Comparison of ENCODE assay signal across 32 mouse cellular contexts in the genomic region with DNA sequence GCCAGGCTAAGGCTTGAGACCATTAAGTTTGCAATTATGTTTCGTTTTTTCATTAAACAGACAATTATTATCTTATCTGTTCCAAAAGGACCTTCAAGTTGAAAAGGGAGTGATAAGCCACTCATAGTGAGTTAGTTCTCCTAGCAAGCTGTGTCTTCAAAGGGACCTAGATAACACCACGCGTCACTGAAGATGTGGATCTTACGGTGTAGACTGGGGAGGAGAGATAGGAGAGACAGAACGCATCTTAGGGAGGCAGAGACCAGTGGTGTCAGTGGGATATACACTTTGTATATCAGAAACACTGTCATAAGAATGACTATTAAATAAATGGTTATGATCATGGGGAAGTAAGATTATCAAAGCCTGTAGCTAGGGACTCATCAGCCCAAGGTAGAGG. TPM values are rescaled to one million over a fixed set of nuclear protein-coding genes. Genes with fewer than 3 reads are reported as not detected.
DNase-seq lines count a peak whose midpoint lies in the region; ATAC-seq and TF ChIP-seq lines count a peak whose summit lies in the region.
"Had no signal": no experiment of that assay in that cellular context is flagged by ENCODE, and none has a peak within 500 bp of the region (broad histone marks: within the 10 kb centered on the region; RNA-seq: fewer than 3 reads in every experiment).

No protein-coding gene starts in this region.

- H3K9ac ChIP-seq in stomach, embryonic 15.5 days = no peak overlapping the region
- no peak overlapping the region for H3K9ac ChIP-seq in stomach, postnatal 0 days (ENCODE audit: low read length)
- no peak overlapping the region for H3K9ac ChIP-seq in liver, embryonic 11.5 days (ENCODE audit: low read depth, low read length)
- no peak overlapping the region for H3K9ac ChIP-seq in liver, embryonic 16.5 days (ENCODE audit: low read depth, low read length)
- H3K9ac ChIP-seq in hindbrain, embryonic 16.5 days (ENCODE audit: low read depth, low read length) = no peak overlapping the region
- H3K9ac ChIP-seq: embryonic facial prominence, embryonic 12.5 days; forebrain, embryonic 15.5 days; hindbrain, embryonic 15.5 days; lung, embryonic 14.5 days; midbrain, embryonic 13.5 days had no signal

- H3K27ac ChIP-seq in stomach, embryonic 15.5 days = no peak overlapping the region
- no peak overlapping the region for H3K27ac ChIP-seq in stomach, postnatal 0 days (replicated peaks)
- no peak overlapping the region for H3K27ac ChIP-seq in liver, embryonic 11.5 days (ENCODE audit: low read depth, low read length)
- H3K27ac ChIP-seq in liver, embryonic 16.5 days (ENCODE audit: low read length) = no peak overlapping the region
- H3K27ac ChIP-seq in hindbrain, embryonic 16.5 days (ENCODE audit: low read depth, low read length) = no peak overlapping the region
- H3K27ac ChIP-seq: embryonic facial prominence, embryonic 12.5 days; forebrain, embryonic 10.5 days; forebrain, embryonic 15.5 days; gastrocnemius, adult 2 months; heart, adult 2 months; hindbrain, embryonic 10.5 days; hindbrain, embryonic 15.5 days; midbrain, embryonic 13.5 days had no signal

- no peak for TF ChIP-seq CTCF in stomach, postnatal 0 days (IDR thresholded peaks at IDR 0.05; ENCODE audit: low read depth)

- 0 out of 2 replicates have a peak, but pooled peaks have one; percentile 63 for ATAC-seq in stomach, embryonic 15.5 days (ENCODE audit: insufficient read depth, low FRiP score, low read depth)
- ATAC-seq in stomach, postnatal 0 days (ENCODE audit: low FRiP score, low TSS enrichment) = no peak
- ATAC-seq in liver, embryonic 11.5 days (replicated peaks; ENCODE audit: low FRiP score) = peak; percentile 96
- ATAC-seq in liver, embryonic 16.5 days (ENCODE audit: low read depth) = peak; percentile 94
- no peak for ATAC-seq in hindbrain, embryonic 16.5 days
- ATAC-seq: forebrain, embryonic 15.5 days; midbrain, embryonic 13.5 days had no signal

- no peak overlapping the region for H3K4me3 ChIP-seq in stomach, embryonic 15.5 days (replicated peaks)
- no peak overlapping the region for H3K4me3 ChIP-seq in stomach, postnatal 0 days (ENCODE audit: low read depth, low read length)
- no peak overlapping the region for H3K4me3 ChIP-seq in liver, embryonic 11.5 days (ENCODE audit: low read depth, low read length)
- H3K4me3 ChIP-seq in liver, embryonic 16.5 days (ENCODE audit: low read depth, low read length) = no peak overlapping the region
- H3K4me3 ChIP-seq in hindbrain, embryonic 16.5 days (ENCODE audit: low read length) = no peak overlapping the region
- H3K4me3 ChIP-seq: embryonic facial prominence, embryonic 12.5 days; forebrain, embryonic 10.5 days; forebrain, embryonic 15.5 days; gastrocnemius, adult 2 months; heart, adult 2 months; hindbrain, embryonic 10.5 days; hindbrain, embryonic 15.5 days; midbrain, embryonic 13.5 days had no signal

- H3K4me1 ChIP-seq in stomach, embryonic 15.5 days = no peaks in the 10 kb centered on the region
- no peaks in the 10 kb centered on the region for H3K4me1 ChIP-seq in stomach, postnatal 0 days (replicated peaks; ENCODE audit: control insufficient read depth, insufficient read depth)
- H3K4me1 ChIP-seq in liver, embryonic 11.5 days (replicated peaks; ENCODE audit: control insufficient read depth, insufficient read depth, low read length) = no peaks in the 10 kb centered on the region
- no peaks in the 10 kb centered on the region for H3K4me1 ChIP-seq in liver, embryonic 16.5 days (ENCODE audit: control insufficient read depth, low read depth, low read length)
- no peaks in the 10 kb centered on the region for H3K4me1 ChIP-seq in hindbrain, embryonic 16.5 days (ENCODE audit: control insufficient read depth, insufficient read depth, low read depth, low read length)
- H3K4me1 ChIP-seq: embryonic facial prominence, embryonic 12.5 days; forebrain, embryonic 10.5 days; forebrain, embryonic 15.5 days; hindbrain, embryonic 10.5 days; hindbrain, embryonic 15.5 days; midbrain, embryonic 13.5 days had no signal

- H3K27me3 ChIP-seq in stomach, embryonic 15.5 days (replicated peaks) = no peaks in the 10 kb centered on the region; the same call in 1 of the 2 replicates
- H3K27me3 ChIP-seq in stomach, postnatal 0 days (ENCODE audit: control insufficient read depth, insufficient read depth, low read length) = no peaks in the 10 kb centered on the region
- H3K27me3 ChIP-seq in liver, embryonic 11.5 days (replicated peaks; ENCODE audit: control insufficient read depth, insufficient read depth, low read length) = no peaks in the 10 kb centered on the region; the same call in 1 of the 2 replicates
- peaks cover 1% of the 10 kb centered on the region for H3K27me3 ChIP-seq in liver, embryonic 16.5 days (ENCODE audit: control insufficient read depth, insufficient read depth, low read depth, low read length)
- H3K27me3 ChIP-seq in hindbrain, embryonic 16.5 days (replicated peaks; ENCODE audit: control insufficient read depth, insufficient read depth, low read length) = peaks cover 2% of the 10 kb centered on the region; the same call in 1 of the 2 replicates

- no peaks in the 10 kb centered on the region for H3K36me3 ChIP-seq in stomach, embryonic 15.5 days
- no peaks in the 10 kb centered on the region for H3K36me3 ChIP-seq in stomach, postnatal 0 days (ENCODE audit: control insufficient read depth, insufficient read depth, low read length)
- H3K36me3 ChIP-seq in liver, embryonic 11.5 days (ENCODE audit: control insufficient read depth, insufficient read depth, low read length) = no peaks in the 10 kb centered on the region
- H3K36me3 ChIP-seq in liver, embryonic 16.5 days (ENCODE audit: control insufficient read depth, insufficient read depth) = no peaks in the 10 kb centered on the region
- no peaks in the 10 kb centered on the region for H3K36me3 ChIP-seq in hindbrain, embryonic 16.5 days (ENCODE audit: control insufficient read depth, insufficient read depth, low read length)
- H3K36me3 ChIP-seq: embryonic facial prominence, embryonic 12.5 days; forebrain, embryonic 10.5 days; forebrain, embryonic 15.5 days; hindbrain, embryonic 10.5 days; hindbrain, embryonic 15.5 days; midbrain, embryonic 13.5 days had no signal

- TF ChIP-seq EP300 in stomach, postnatal 0 days (optimal IDR thresholded peaks at IDR 0.05) = no peak

- 87% methylated on average over 5 of the region's 5 CpGs for WGBS in stomach, embryonic 15.5 days
- whole genome bisulfite sequencing in stomach, postnatal 0 days = 73% methylated on average over 5 of the region's 5 CpGs
- WGBS in liver, embryonic 11.5 days = 43% methylated on average over 5 of the region's 5 CpGs
- WGBS in liver, embryonic 16.5 days (ENCODE audit: insufficient replicate concordance) = 43% methylated on average over 5 of the region's 5 CpGs
- WGBS in hindbrain, embryonic 16.5 days = 93% methylated on average over 5 of the region's 5 CpGs

- no peaks in the 10 kb centered on the region for H3K9me3 ChIP-seq in stomach, embryonic 15.5 days
- no peaks in the 10 kb centered on the region for H3K9me3 ChIP-seq in stomach, postnatal 0 days (ENCODE audit: control insufficient read depth, low read length)
- no peaks in the 10 kb centered on the region for H3K9me3 ChIP-seq in liver, embryonic 11.5 days (ENCODE audit: control insufficient read depth, low read length)
- no peaks in the 10 kb centered on the region for H3K9me3 ChIP-seq in liver, embryonic 16.5 days (replicated peaks; ENCODE audit: control insufficient read depth, low read length)
- H3K9me3 ChIP-seq in hindbrain, embryonic 16.5 days (ENCODE audit: control insufficient read depth, low read length) = no peaks in the 10 kb centered on the region
- H3K9me3 ChIP-seq: embryonic facial prominence, embryonic 12.5 days; forebrain, embryonic 10.5 days; forebrain, embryonic 15.5 days; hindbrain, embryonic 10.5 days; hindbrain, embryonic 15.5 days; midbrain, embryonic 13.5 days had no signal

- H3K4me2 ChIP-seq in stomach, embryonic 15.5 days = no peak overlapping the region
- H3K4me2 ChIP-seq in stomach, postnatal 0 days (replicated peaks; ENCODE audit: low read depth) = no peak overlapping the region
- H3K4me2 ChIP-seq in liver, embryonic 11.5 days = no peak overlapping the region
- no peak overlapping the region for H3K4me2 ChIP-seq in liver, embryonic 16.5 days (ENCODE audit: low read depth, low read length)
- no peak overlapping the region for H3K4me2 ChIP-seq in hindbrain, embryonic 16.5 days (ENCODE audit: low read length)
- H3K4me2 ChIP-seq: embryonic facial prominence, embryonic 12.5 days; forebrain, embryonic 15.5 days; hindbrain, embryonic 15.5 days; lung, embryonic 14.5 days; midbrain, embryonic 13.5 days had no signal

- no peak for DNase-seq in stomach, postnatal 0 days (ENCODE audit: low spot score)
- DNase-seq in liver, embryonic 11.5 days (ENCODE audit: low spot score) = no peak
- DNase-seq in ovary, postnatal 36 days (ENCODE audit: low spot score) = no peak
- no peak for DNase-seq in right cerebral cortex, adult 2 months (ENCODE audit: low spot score in 2 of 2)
- DNase-seq: adrenal gland, adult 2 months; adrenal gland, postnatal 36 days; cerebellum, adult 8-10 months; cerebellum, postnatal 36 days; gastrocnemius, adult 2 months; heart, adult 2 months; heart, postnatal 14 days; kidney, adult 18-20 months; kidney, postnatal 36 days; left cerebral cortex, postnatal 4 days; lung, embryonic 14.5 days; lung, postnatal 14 days; retina, postnatal 1 day; spleen, adult 18-20 months; thymus, adult 2 months; thymus, postnatal 36 days had no signal

RNA-seq across cellular contexts. Expression of a gene that starts 4.6 kb away (rescaled TPM):
- 0.10 TPM in 1 of 2 replicates, not detected in the other for polyA plus RNA-seq in stomach, embryonic 15.5 days (2015; fragmentation: Nextera tagmentation; extraction: Ambion mirVana)
- polyA plus RNA-seq in stomach, postnatal 0 days (2015; fragmentation: Nextera tagmentation; extraction: Ambion mirVana) = not detected in 2 replicates
- polyA plus RNA-seq in liver, embryonic 11.5 days (2014; fragmentation: Nextera tagmentation; extraction: Ambion mirVana) = not detected in 2 replicates
- polyA plus RNA-seq in liver, embryonic 16.5 days (2015; fragmentation: Nextera tagmentation; extraction: Ambion mirVana) = not detected in 2 replicates
- 11.1 and 15.1 TPM in 2 replicates for polyA plus RNA-seq in hindbrain, embryonic 16.5 days (2015; fragmentation: Nextera tagmentation; extraction: Ambion mirVana)
- polyA plus RNA-seq: heart, adult 2 months; heart, embryonic 14.5 days; intestine, embryonic 14.5 days; kidney, embryonic 16.5 days; lung, embryonic 14.5 days had no signal

Comparison
In these comparisons a context has a peak if more than half of its experiments do, and no peak if none do; other contexts are left out.
1. ATAC-seq: peak in stomach, embryonic 15.5 days (single experiment), liver, embryonic 11.5 days (single experiment) and liver, embryonic 16.5 days (single experiment); none in stomach, postnatal 0 days (single experiment) and hindbrain, embryonic 16.5 days (single experiment).
2. RNA of a gene that starts 4.6 kb away (polyA plus RNA-seq): 11.1 to 15.1 TPM in hindbrain, embryonic 16.5 days; 0.10 TPM in stomach, embryonic 15.5 days, not detected in stomach, postnatal 0 days, not detected in liver, embryonic 11.5 days and not detected in liver, embryonic 16.5 days; every median in the first group is over 10 times any median in the second.